In the genomic region with DNA sequence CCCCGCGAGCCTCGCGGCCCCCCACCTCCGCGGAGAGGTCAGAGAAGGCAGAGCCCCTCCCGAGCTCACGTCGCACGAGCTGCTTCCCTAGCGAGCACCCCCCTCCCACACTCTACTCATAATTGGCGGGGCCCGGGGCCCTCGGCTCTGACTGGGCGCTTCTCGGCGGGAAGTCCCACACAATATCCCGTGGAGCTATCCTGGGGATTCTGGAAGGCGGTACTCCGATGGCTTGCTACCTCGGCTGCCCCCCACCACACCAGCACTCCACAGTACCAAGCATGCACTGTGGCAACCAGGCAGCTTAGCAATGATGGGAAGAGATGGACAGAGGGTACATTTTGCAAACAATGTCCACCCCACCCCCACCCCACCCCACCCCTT, we compare ENCODE assay signal across 8 mouse cellular contexts. TPM values are rescaled to one million over a fixed set of nuclear protein-coding genes. Genes with fewer than 3 reads are reported as not detected.
DNase-seq lines count a peak whose midpoint lies in the region; ATAC-seq and TF ChIP-seq lines count a peak whose summit lies in the region.

No protein-coding gene starts in this region.

- H3K27ac ChIP-seq in liver, adult 2 months (replicated peaks; ENCODE audit: insufficient read depth, low read depth, low read length), result no peak overlapping the region; the same call in 1 of the 2 replicates
- H3K27ac ChIP-seq in embryonic facial prominence, embryonic 13.5 days, result no peak overlapping the region
- H3K27ac ChIP-seq in limb, embryonic 10.5 days, result no peak overlapping the region
- H3K27ac ChIP-seq in neural tube, embryonic 14.5 days (ENCODE audit: low read depth, low read length), result no peak overlapping the region

- H3K79me2 ChIP-seq in liver, adult 2 months (ENCODE audit: control insufficient read depth, insufficient read depth, low read length), result no peaks in the 10 kb centered on the region

- H3K4me3 ChIP-seq in liver, adult 2 months (ENCODE audit: insufficient read depth, low read depth, low read length), result peak overlapping the region; percentile 64
- H3K4me3 ChIP-seq in embryonic facial prominence, embryonic 13.5 days, result peak overlapping the region; percentile 52
- H3K4me3 ChIP-seq in limb, embryonic 10.5 days, result peak overlapping the region; percentile 47
- peak overlapping the region; percentile 28 for H3K4me3 ChIP-seq in neural tube, embryonic 14.5 days (ENCODE audit: low read depth, low read length)

- peaks cover 7% of the 10 kb centered on the region for H3K27me3 ChIP-seq in liver, adult 2 months (ENCODE audit: control insufficient read depth, insufficient read depth, low read length)
- peaks cover 17% of the 10 kb centered on the region for H3K27me3 ChIP-seq in embryonic facial prominence, embryonic 13.5 days
- peaks cover 66% of the 10 kb centered on the region for H3K27me3 ChIP-seq in limb, embryonic 10.5 days (ENCODE audit: low read depth, poor library complexity, severe bottlenecking)
- peaks cover 2% of the 10 kb centered on the region; the same call in 1 of the 2 replicates for H3K27me3 ChIP-seq in neural tube, embryonic 14.5 days (ENCODE audit: control insufficient read depth, insufficient read depth, low read length)

- no peak for TF ChIP-seq CTCF in liver, adult 2 months (IDR thresholded peaks at IDR 0.05; ENCODE audit: low read depth, low read length)

- intact Hi-C loops in gastrocnemius, postnatal 14 days (cut with DNase I; ENCODE audit: low total_unique reads), result no loop called here

- ATAC-seq in embryonic facial prominence, embryonic 13.5 days (ENCODE audit: insufficient number of reproducible peaks, insufficient read depth, low FRiP score, low TSS enrichment, low read depth), result peak; percentile 57; the same call in 1 of the 2 replicates
- ATAC-seq in neural tube, embryonic 14.5 days (ENCODE audit: low read depth), result 0 out of 2 replicates have a peak, but pooled peaks have one; percentile 25

- H3K36me3 ChIP-seq in liver, adult 2 months (ENCODE audit: control insufficient read depth, insufficient read depth, low read length), result no peaks in the 10 kb centered on the region
- H3K36me3 ChIP-seq in embryonic facial prominence, embryonic 13.5 days, result no peaks in the 10 kb centered on the region
- H3K36me3 ChIP-seq in limb, embryonic 10.5 days, result no peaks in the 10 kb centered on the region
- no peaks in the 10 kb centered on the region for H3K36me3 ChIP-seq in neural tube, embryonic 14.5 days (ENCODE audit: control insufficient read depth, insufficient read depth, low read length)

- peak overlapping the region; percentile 58 for H3K4me2 ChIP-seq in embryonic facial prominence, embryonic 13.5 days
- H3K4me2 ChIP-seq in neural tube, embryonic 14.5 days (ENCODE audit: low read depth, low read length), result peak overlapping the region; percentile 37

- peak overlapping the region; percentile 43; the same call in 1 of the 2 replicates for H3K9ac ChIP-seq in liver, adult 2 months (ENCODE audit: low read depth, low read length)
- H3K9ac ChIP-seq in embryonic facial prominence, embryonic 13.5 days, result peak overlapping the region; percentile 72
- no peak overlapping the region for H3K9ac ChIP-seq in neural tube, embryonic 14.5 days (replicated peaks; ENCODE audit: low read depth, low read length)

- WGBS in liver, adult 2 months, result 6% methylated on average over 15 of the region's 21 CpGs
- 27% methylated on average over 13 of the region's 21 CpGs for WGBS in embryonic facial prominence, embryonic 13.5 days
- WGBS in limb, embryonic 10.5 days, result 19% methylated on average over 21 of the region's 21 CpGs
- WGBS in neural tube, embryonic 14.5 days, result 11% methylated on average over 13 of the region's 21 CpGs

- peaks cover 2% of the 10 kb centered on the region; the same call in 1 of the 2 replicates for H3K4me1 ChIP-seq in liver, adult 2 months (ENCODE audit: control insufficient read depth, insufficient read depth, low read length)
- no peaks in the 10 kb centered on the region for H3K4me1 ChIP-seq in embryonic facial prominence, embryonic 13.5 days
- H3K4me1 ChIP-seq in limb, embryonic 10.5 days, result peaks cover 16% of the 10 kb centered on the region
- no peaks in the 10 kb centered on the region for H3K4me1 ChIP-seq in neural tube, embryonic 14.5 days (ENCODE audit: control insufficient read depth, insufficient read depth, low read length)

- H3K9me3 ChIP-seq in embryonic facial prominence, embryonic 13.5 days, result no peaks in the 10 kb centered on the region
- H3K9me3 ChIP-seq in limb, embryonic 10.5 days (replicated peaks), result no peaks in the 10 kb centered on the region
- H3K9me3 ChIP-seq in neural tube, embryonic 14.5 days (ENCODE audit: control insufficient read depth, low read length), result no peaks in the 10 kb centered on the region

- DNase-seq in liver, adult 2 months (ENCODE audit: extremely low read depth, low read depth, low spot score), result no peak
- DNase-seq in liver, result no peak
- no peak for DNase-seq in limb, embryonic 10.5 days (ENCODE audit: low spot score)
- DNase-seq in frontal cortex, postnatal 36 days (ENCODE audit: low spot score in 2 of 2), result no peak
- DNase-seq in layer of hippocampus, postnatal 25 days (ENCODE audit: extremely low spot score in 1 of 2, low spot score in 1 of 2), result no peak
- no peak for DNase-seq in gastrocnemius, postnatal 14 days

- TF ChIP-seq POLR2A in liver, adult 2 months (IDR thresholded peaks at IDR 0.05; ENCODE audit: extremely low read depth, insufficient read depth, low read length), result no peak

RNA-seq across cellular contexts. Expression of a gene that starts 8.4 kb away (rescaled TPM):
- total RNA-seq in liver, adult 2 months (2014; rRNA removed), result 0.46 and 0.67 TPM in 2 replicates
- polyA plus RNA-seq in liver, adult 2 months (2012; rRNA removed), result 0.57 and 1.5 TPM in 2 replicates
- polyA plus RNA-seq in embryonic facial prominence, embryonic 13.5 days (2015; fragmentation: Nextera tagmentation; extraction: Ambion mirVana), result 4.5 and 5.2 TPM in 2 replicates
- polyA plus RNA-seq in limb, embryonic 10.5 days (2016; fragmentation: Nextera tagmentation; extraction: Ambion mirVana), result 1.8 and 1.9 TPM in 2 replicates
- 0.24 and 1.1 TPM in 2 replicates for polyA plus RNA-seq in neural tube, embryonic 14.5 days (2014; fragmentation: Nextera tagmentation; extraction: Ambion mirVana)
- total RNA-seq in layer of hippocampus, postnatal 25 days (2021), result under 1 TPM; 0.47 to 0.73 TPM
- total RNA-seq in gastrocnemius, postnatal 14 days (2021), result 1 to 10 TPM; 3.9 to 4.7 TPM

RNA-seq across cellular contexts. Expression of a gene that starts 58.9 kb away (rescaled TPM):
- 72.1 and 90.0 TPM in 2 replicates for total RNA-seq in liver, adult 2 months (2014; rRNA removed)
- polyA plus RNA-seq in liver, adult 2 months (2012; rRNA removed), result 31.4 and 39.7 TPM in 2 replicates
- 70.3 and 70.9 TPM in 2 replicates for polyA plus RNA-seq in embryonic facial prominence, embryonic 13.5 days (2015; fragmentation: Nextera tagmentation; extraction: Ambion mirVana)
- 85.5 and 93.5 TPM in 2 replicates for polyA plus RNA-seq in limb, embryonic 10.5 days (2016; fragmentation: Nextera tagmentation; extraction: Ambion mirVana)
- 33.5 and 42.2 TPM in 2 replicates for polyA plus RNA-seq in neural tube, embryonic 14.5 days (2014; fragmentation: Nextera tagmentation; extraction: Ambion mirVana)
- 10 to 100 TPM; 27.6 to 28.7 TPM for total RNA-seq in layer of hippocampus, postnatal 25 days (2021)
- 10 to 100 TPM; 46.3 to 53.6 TPM for total RNA-seq in gastrocnemius, postnatal 14 days (2021)
